Mouse (Mus musculus) adrenal gland, postnatal 4 days (tissue): Measurements from ENCODE around the gene Gba. TPM values are rescaled to one million over a fixed set of nuclear protein-coding genes. Genes with fewer than 3 reads are reported as not detected.
"Not testable (repeated sequence)": the region's sequence is repeated elsewhere in the genome, so short reads cannot be mapped to it uniquely, and the experiment has no call there.

ENCODE experiments used
- DNase-seq, 2 experiments: peaks; one replicate each; pipeline ENCODE4 v3.0.0; 2021 to 2022; ENCODE audit warnings: low spot score in 2 of 2, mixed read lengths in 2 of 2
- total RNA-seq, 2 experiments: library from RNA; stranded (reverse); gene quantifications; 2 replicates each; pipeline ENCODE4 v1.2.3; 2021

Gene Gba
- total RNA-seq, 2 experiments from 2014 or later, result 60.8 to 61.2 TPM

GRCm38 (mm10) chr3:89213803-89214530, 11.2 kb downstream of the Gba start:
- peak; percentile 79 to 90 for DNase-seq

GRCm38 (mm10) chr3:89214681-89215411, 12.1 kb downstream of the Gba start, which contains the start of gene Thbs3:
Gene Thbs3, plus strand, starts transcription at chr3:89215180.
- DNase-seq, result no peak

- DNase-seq, result peak; percentile 50 to 62
Observed at GRCm38 (mm10) chr3:89215853-89216252, 13.1 kb downstream of the Gba start.

GRCm38 (mm10) chr3:89216407-89216806, 13.7 kb downstream of the Gba start:
- not testable (repeated sequence) for DNase-seq

GRCm38 (mm10) chr3:89218271-89218670, 15.5 kb downstream of the Gba start:
- no peak for DNase-seq

GRCm38 (mm10) chr3:89219546-89219945, 16.8 kb downstream of the Gba start:
- no peak for DNase-seq

- DNase-seq, result no peak
Observed at GRCm38 (mm10) chr3:89221167-89221566, 18.4 kb downstream of the Gba start.

- no peak for DNase-seq
Observed at GRCm38 (mm10) chr3:89224796-89225195, 22.1 kb downstream of the Gba start.

GRCm38 (mm10) chr3:89225321-89225815, 22.6 kb downstream of the Gba start:
- no peak for DNase-seq

- no peak for DNase-seq
Observed at GRCm38 (mm10) chr3:89225918-89226317, 23.2 kb downstream of the Gba start.

GRCm38 (mm10) chr3:89226361-89226760, 23.6 kb downstream of the Gba start:
- DNase-seq, result no peak

GRCm38 (mm10) chr3:89226900-89227299, 24.2 kb downstream of the Gba start, which contains the start of gene Mtx1:
Gene Mtx1, minus strand, starts transcription at chr3:89227088.
- no peak for DNase-seq

GRCm38 (mm10) chr3:89227307-89228179, 24.8 kb downstream of the Gba start:
- DNase-seq, result peak; percentile 70 to 77

- peak; percentile 64 to 79 for DNase-seq
Observed at GRCm38 (mm10) chr3:89228180-89228549, 25.4 kb downstream of the Gba start.

GRCm38 (mm10) chr3:89228836-89229235, 26.1 kb downstream of the Gba start, which contains the start of gene Muc1:
Gene Muc1, plus strand, starts transcription at chr3:89229057.
- DNase-seq, result no peak

GRCm38 (mm10) chr3:89229276-89229675, 26.5 kb downstream of the Gba start:
- DNase-seq, result no peak

- DNase-seq, result no peak
Observed at GRCm38 (mm10) chr3:89230561-89230960, 27.8 kb downstream of the Gba start.

GRCm38 (mm10) chr3:89231345-89231744, 28.6 kb downstream of the Gba start:
- no peak for DNase-seq

GRCm38 (mm10) chr3:89231772-89232275, 29.1 kb downstream of the Gba start:
- DNase-seq, result no peak

- DNase-seq, result no peak
Observed at GRCm38 (mm10) chr3:89232614-89233013, 29.9 kb downstream of the Gba start.

GRCm38 (mm10) chr3:89233562-89234110, 30.9 kb downstream of the Gba start:
- DNase-seq, result no peak
